Mouse (Mus musculus): ENCODE results near the gene Cpz.
A peak's percentile ranks its signal among the peaks of the same experiment; 100 is the strongest.

- TF ChIP-seq CTCF (IDR thresholded peaks at IDR 0.05; ENCODE audit: low read depth) (peak; percentile 79), EP300 (IDR thresholded peaks at IDR 0.05; ENCODE audit: low read depth) (no peak)
These were observed 1.8 kb downstream of the Cpz start for GRCm38 (mm10) chr5:35523735-35524134.

Measured in liver, embryonic 14.5 days (tissue).